Mouse (Mus musculus): Measurements from ENCODE around the gene Shmt1. TPM values are rescaled to one million over a fixed set of nuclear protein-coding genes. Genes with fewer than 3 reads are reported as not detected.

The Shmt1 gene
- polyA plus RNA-seq, 1 experiment: 2.5 TPM

GRCm38 (mm10) chr11:60776107-60776828, 35.2 kb downstream of the Shmt1 start:
- TF ChIP-seq CTCF (IDR thresholded peaks at IDR 0.05; ENCODE audit: extremely low read depth, insufficient read depth, low read length): no peak
- TF ChIP-seq POLR2A (IDR thresholded peaks at IDR 0.05; ENCODE audit: extremely low read depth, insufficient read depth, low read length): no peak
- Histone ChIP-seq H3K4me1 (ENCODE audit: control insufficient read depth, insufficient read depth, low read length) (peaks cover 15% of the 10 kb centered on the region), H3K4me3 (ENCODE audit: insufficient read depth, low read length) (peak overlapping the region; percentile 81), H3K27ac (ENCODE audit: insufficient read depth, low read length) (no peak overlapping the region)

GRCm38 (mm10) chr11:60775578-60775977, 35.9 kb downstream of the Shmt1 start:
- Histone ChIP-seq H3K4me1 (ENCODE audit: control insufficient read depth, insufficient read depth, low read length) (peaks cover 13% of the 10 kb centered on the region), H3K4me3 (ENCODE audit: insufficient read depth, low read length) (no peak overlapping the region), H3K27ac (ENCODE audit: insufficient read depth, low read length) (no peak overlapping the region)
- TF ChIP-seq POLR2A (IDR thresholded peaks at IDR 0.05; ENCODE audit: extremely low read depth, insufficient read depth, low read length): no peak

- TF ChIP-seq POLR2A (IDR thresholded peaks at IDR 0.05; ENCODE audit: extremely low read depth, insufficient read depth, low read length): no peak
- no peak for TF ChIP-seq CTCF (IDR thresholded peaks at IDR 0.05; ENCODE audit: extremely low read depth, insufficient read depth, low read length)
- Histone ChIP-seq H3K4me3 (ENCODE audit: insufficient read depth, low read length) (no peak overlapping the region), H3K4me1 (ENCODE audit: control insufficient read depth, insufficient read depth, low read length) (peaks cover 7% of the 10 kb centered on the region)
Observed at GRCm38 (mm10) chr11:60774841-60775240, 36.7 kb downstream of the Shmt1 start.

GRCm38 (mm10) chr11:60774158-60774689, 37.3 kb downstream of the Shmt1 start:
- Histone ChIP-seq H3K27ac (ENCODE audit: insufficient read depth, low read length) (no peak overlapping the region), H3K4me3 (ENCODE audit: insufficient read depth, low read length) (no peak overlapping the region), H3K4me1 (ENCODE audit: control insufficient read depth, insufficient read depth, low read length) (peaks cover 2% of the 10 kb centered on the region)
- TF ChIP-seq POLR2A (IDR thresholded peaks at IDR 0.05; ENCODE audit: extremely low read depth, insufficient read depth, low read length): no peak
- TF ChIP-seq CTCF (IDR thresholded peaks at IDR 0.05; ENCODE audit: extremely low read depth, insufficient read depth, low read length): no peak

More at GRCm38 (mm10) chr11:60774841-60775240, 36.7 kb downstream of the Shmt1 start:
- H3K27ac ChIP-seq (ENCODE audit: insufficient read depth, low read length): no peak overlapping the region

- no peak overlapping the region for H3K4me3 ChIP-seq (ENCODE audit: insufficient read depth, low read length)
- TF ChIP-seq POLR2A (IDR thresholded peaks at IDR 0.05; ENCODE audit: extremely low read depth, insufficient read depth, low read length): no peak
- no peak for TF ChIP-seq CTCF (IDR thresholded peaks at IDR 0.05; ENCODE audit: extremely low read depth, insufficient read depth, low read length)
- no peak overlapping the region for H3K27ac ChIP-seq (ENCODE audit: insufficient read depth, low read length)
Observed at GRCm38 (mm10) chr11:60772161-60772560, 39.4 kb downstream of the Shmt1 start.

GRCm38 (mm10) chr11:60770776-60771175, 40.7 kb downstream of the Shmt1 start:
- Histone ChIP-seq H3K27ac (ENCODE audit: insufficient read depth, low read length) (no peak overlapping the region), H3K4me3 (ENCODE audit: insufficient read depth, low read length) (no peak overlapping the region), H3K4me1 (ENCODE audit: control insufficient read depth, insufficient read depth, low read length) (no peaks in the 10 kb centered on the region)
- TF ChIP-seq POLR2A (IDR thresholded peaks at IDR 0.05; ENCODE audit: extremely low read depth, insufficient read depth, low read length) (no peak), CTCF (IDR thresholded peaks at IDR 0.05; ENCODE audit: extremely low read depth, insufficient read depth, low read length) (no peak)

More at GRCm38 (mm10) chr11:60772161-60772560, 39.4 kb downstream of the Shmt1 start:
- H3K4me1 ChIP-seq (ENCODE audit: control insufficient read depth, insufficient read depth, low read length): no peaks in the 10 kb centered on the region

GRCm38 (mm10) chr11:60769322-60769721, 42.2 kb downstream of the Shmt1 start:
- TF ChIP-seq POLR2A (IDR thresholded peaks at IDR 0.05; ENCODE audit: extremely low read depth, insufficient read depth, low read length) (no peak), CTCF (IDR thresholded peaks at IDR 0.05; ENCODE audit: extremely low read depth, insufficient read depth, low read length) (no peak)
- H3K4me1 ChIP-seq (ENCODE audit: control insufficient read depth, insufficient read depth, low read length): no peaks in the 10 kb centered on the region
- no peak overlapping the region for H3K4me3 ChIP-seq (ENCODE audit: insufficient read depth, low read length)
- no peak overlapping the region for H3K27ac ChIP-seq (ENCODE audit: insufficient read depth, low read length)

GRCm38 (mm10) chr11:60766969-60767368, 44.5 kb downstream of the Shmt1 start:
- H3K27ac ChIP-seq (ENCODE audit: insufficient read depth, low read length): no peak overlapping the region
- no peak overlapping the region for H3K4me3 ChIP-seq (ENCODE audit: insufficient read depth, low read length)
- H3K4me1 ChIP-seq (ENCODE audit: control insufficient read depth, insufficient read depth, low read length): no peaks in the 10 kb centered on the region
- TF ChIP-seq POLR2A (IDR thresholded peaks at IDR 0.05; ENCODE audit: extremely low read depth, insufficient read depth, low read length): no peak
- no peak for TF ChIP-seq CTCF (IDR thresholded peaks at IDR 0.05; ENCODE audit: extremely low read depth, insufficient read depth, low read length)

- TF ChIP-seq CTCF (IDR thresholded peaks at IDR 0.05; ENCODE audit: extremely low read depth, insufficient read depth, low read length): no peak
- TF ChIP-seq POLR2A (IDR thresholded peaks at IDR 0.05; ENCODE audit: extremely low read depth, insufficient read depth, low read length): no peak
- Histone ChIP-seq H3K27ac (ENCODE audit: insufficient read depth, low read length) (no peak overlapping the region), H3K4me3 (ENCODE audit: insufficient read depth, low read length) (no peak overlapping the region), H3K4me1 (ENCODE audit: control insufficient read depth, insufficient read depth, low read length) (no peaks in the 10 kb centered on the region)
Observed at GRCm38 (mm10) chr11:60761681-60762080, 49.8 kb downstream of the Shmt1 start.

- no peak overlapping the region for H3K4me3 ChIP-seq (ENCODE audit: insufficient read depth, low read length)
- H3K4me1 ChIP-seq (ENCODE audit: control insufficient read depth, insufficient read depth, low read length): no peaks in the 10 kb centered on the region
- H3K27ac ChIP-seq (ENCODE audit: insufficient read depth, low read length): no peak overlapping the region
- no peak for TF ChIP-seq CTCF (IDR thresholded peaks at IDR 0.05; ENCODE audit: extremely low read depth, insufficient read depth, low read length)
- no peak for TF ChIP-seq POLR2A (IDR thresholded peaks at IDR 0.05; ENCODE audit: extremely low read depth, insufficient read depth, low read length)
Observed at GRCm38 (mm10) chr11:60755570-60755969, 55.9 kb downstream of the Shmt1 start.
